19 mouse cellular contexts compared by ENCODE assay signal in genomic region chr6:115968700-115969099, GRCm38 (mm10). TPM values are rescaled to one million over a fixed set of nuclear protein-coding genes. Genes with fewer than 3 reads are reported as not detected.
A peak's percentile ranks its signal among the peaks of the same experiment; 100 is the strongest.
DNase-seq lines count a peak whose midpoint lies in the region; ATAC-seq and TF ChIP-seq lines count a peak whose summit lies in the region.
"Had no signal": no experiment of that assay in that cellular context is flagged by ENCODE, and none has a peak within 500 bp of the region (broad histone marks: within the 10 kb centered on the region; RNA-seq: fewer than 3 reads in every experiment).

No protein-coding gene starts in this region.

- TF ChIP-seq CTCF in forebrain, postnatal 0 days (IDR thresholded peaks at IDR 0.05; ENCODE audit: low read depth), result no peak
- no peak for TF ChIP-seq CTCF in hindbrain, postnatal 0 days (IDR thresholded peaks at IDR 0.05; ENCODE audit: low read depth)

- no peak overlapping the region for H3K4me3 ChIP-seq in forebrain, embryonic 13.5 days
- H3K4me3 ChIP-seq in forebrain, postnatal 0 days (ENCODE audit: low read depth, low read length), result no peak overlapping the region
- H3K4me3 ChIP-seq in neural tube, embryonic 12.5 days, result no peak overlapping the region
- H3K4me3 ChIP-seq in neural tube, embryonic 15.5 days (replicated peaks), result no peak overlapping the region
- no peak overlapping the region for H3K4me3 ChIP-seq in hindbrain, postnatal 0 days (ENCODE audit: low read length)
- H3K4me3 ChIP-seq: forebrain, embryonic 12.5 days; heart, embryonic 15.5 days had no signal

- H3K9ac ChIP-seq in forebrain, embryonic 13.5 days, result no peak overlapping the region
- H3K9ac ChIP-seq in forebrain, postnatal 0 days, result no peak overlapping the region
- H3K9ac ChIP-seq in neural tube, embryonic 12.5 days, result no peak overlapping the region
- no peak overlapping the region for H3K9ac ChIP-seq in neural tube, embryonic 15.5 days (replicated peaks)
- H3K9ac ChIP-seq in hindbrain, postnatal 0 days (replicated peaks; ENCODE audit: low read length), result no peak overlapping the region
- H3K9ac ChIP-seq: forebrain, embryonic 12.5 days; heart, embryonic 15.5 days had no signal

- no peaks in the 10 kb centered on the region for H3K9me3 ChIP-seq in forebrain, embryonic 13.5 days (replicated peaks)
- H3K9me3 ChIP-seq in forebrain, postnatal 0 days (ENCODE audit: low read length), result no peaks in the 10 kb centered on the region
- no peaks in the 10 kb centered on the region for H3K9me3 ChIP-seq in neural tube, embryonic 12.5 days
- H3K9me3 ChIP-seq in neural tube, embryonic 15.5 days (replicated peaks), result no peaks in the 10 kb centered on the region
- no peaks in the 10 kb centered on the region for H3K9me3 ChIP-seq in hindbrain, postnatal 0 days (ENCODE audit: low read length)
- H3K9me3 ChIP-seq: forebrain, embryonic 12.5 days; heart, embryonic 15.5 days had no signal

- no peak for ATAC-seq in forebrain, embryonic 13.5 days
- no peak for ATAC-seq in forebrain, postnatal 0 days
- 0 out of 2 replicates have a peak, but pooled peaks have one; percentile 11 for ATAC-seq in neural tube, embryonic 12.5 days (ENCODE audit: low FRiP score, low read depth)
- no peak for ATAC-seq in neural tube, embryonic 15.5 days (ENCODE audit: low FRiP score)
- ATAC-seq in hindbrain, postnatal 0 days, result peak; percentile 57; the same call in 1 of the 2 replicates

- H3K4me1 ChIP-seq in forebrain, embryonic 13.5 days, result peaks cover 46% of the 10 kb centered on the region
- H3K4me1 ChIP-seq in forebrain, postnatal 0 days (ENCODE audit: insufficient read depth), result 0 out of 2 replicates have a peak, but pooled peaks cover 2% of the 10 kb centered on the region
- peaks cover 23% of the 10 kb centered on the region for H3K4me1 ChIP-seq in neural tube, embryonic 12.5 days
- H3K4me1 ChIP-seq in neural tube, embryonic 15.5 days, result peaks cover 21% of the 10 kb centered on the region
- H3K4me1 ChIP-seq in hindbrain, postnatal 0 days (ENCODE audit: insufficient read depth, low read length), result peaks cover 11% of the 10 kb centered on the region; the same call in 1 of the 2 replicates

- DNase-seq in forebrain, postnatal 0 days, result no peak
- peak; percentile 69 for DNase-seq in hindbrain, postnatal 0 days (ENCODE audit: low spot score)
- peak; percentile 80 for DNase-seq in retina, postnatal 1 day
- DNase-seq in adrenal gland, postnatal 4 days (ENCODE audit: low spot score in 2 of 2), result no peak
- DNase-seq in left cerebral cortex, adult 9 months (ENCODE audit: low spot score in 2 of 2), result no peak
- DNase-seq: gastrocnemius, postnatal 10 days; kidney, postnatal 4 days; liver; lung, postnatal 10 days; right cerebral cortex, postnatal 4 days had no signal

- no peaks in the 10 kb centered on the region for H3K27me3 ChIP-seq in forebrain, embryonic 13.5 days
- no peaks in the 10 kb centered on the region for H3K27me3 ChIP-seq in forebrain, postnatal 0 days (ENCODE audit: insufficient read depth, low read length)
- H3K27me3 ChIP-seq in neural tube, embryonic 12.5 days (replicated peaks), result no peaks in the 10 kb centered on the region
- H3K27me3 ChIP-seq in neural tube, embryonic 15.5 days (replicated peaks), result no peaks in the 10 kb centered on the region
- no peaks in the 10 kb centered on the region for H3K27me3 ChIP-seq in hindbrain, postnatal 0 days (ENCODE audit: insufficient read depth, low read length)
- H3K27me3 ChIP-seq: forebrain, embryonic 12.5 days had no signal

- H3K27ac ChIP-seq in forebrain, embryonic 13.5 days, result peak overlapping the region; percentile 19; the same call in 1 of the 2 replicates
- H3K27ac ChIP-seq in forebrain, postnatal 0 days (ENCODE audit: low read depth, low read length), result no peak overlapping the region
- H3K27ac ChIP-seq in neural tube, embryonic 12.5 days, result no peak overlapping the region
- H3K27ac ChIP-seq in neural tube, embryonic 15.5 days (replicated peaks), result no peak overlapping the region
- peak overlapping the region; percentile 29; the same call in 1 of the 2 replicates for H3K27ac ChIP-seq in hindbrain, postnatal 0 days
- H3K27ac ChIP-seq: forebrain, embryonic 12.5 days; heart, embryonic 15.5 days had no signal

- H3K36me3 ChIP-seq in forebrain, embryonic 13.5 days (ENCODE audit: poor library complexity, severe bottlenecking), result no peaks in the 10 kb centered on the region
- peaks cover 10% of the 10 kb centered on the region; the same call in 1 of the 2 replicates for H3K36me3 ChIP-seq in forebrain, postnatal 0 days (ENCODE audit: insufficient read depth)
- H3K36me3 ChIP-seq in neural tube, embryonic 12.5 days, result no peaks in the 10 kb centered on the region
- no peaks in the 10 kb centered on the region for H3K36me3 ChIP-seq in neural tube, embryonic 15.5 days
- no peaks in the 10 kb centered on the region for H3K36me3 ChIP-seq in hindbrain, postnatal 0 days (ENCODE audit: insufficient read depth, low read length)
- H3K36me3 ChIP-seq: forebrain, embryonic 12.5 days; heart, embryonic 15.5 days had no signal

- H3K4me2 ChIP-seq in forebrain, embryonic 13.5 days, result no peak overlapping the region
- no peak overlapping the region for H3K4me2 ChIP-seq in forebrain, postnatal 0 days (ENCODE audit: low read depth)
- H3K4me2 ChIP-seq in neural tube, embryonic 12.5 days (replicated peaks), result no peak overlapping the region
- H3K4me2 ChIP-seq in neural tube, embryonic 15.5 days, result no peak overlapping the region
- H3K4me2 ChIP-seq in hindbrain, postnatal 0 days (ENCODE audit: low read depth, low read length), result no peak overlapping the region
- H3K4me2 ChIP-seq: forebrain, embryonic 12.5 days; heart, embryonic 15.5 days had no signal

- 70% methylated on average over 6 of the region's 6 CpGs for WGBS in forebrain, embryonic 13.5 days
- WGBS in forebrain, postnatal 0 days, result 76% methylated on average over 6 of the region's 6 CpGs
- 78% methylated on average over 6 of the region's 6 CpGs for WGBS in neural tube, embryonic 12.5 days
- 81% methylated on average over 6 of the region's 6 CpGs for WGBS in neural tube, embryonic 15.5 days
- WGBS in hindbrain, postnatal 0 days, result 63% methylated on average over 6 of the region's 6 CpGs

RNA-seq across cellular contexts. Expression of gene H1foo, which starts 24.0 kb away (rescaled TPM):
- polyA plus RNA-seq in forebrain, embryonic 13.5 days (2015; fragmentation: Nextera tagmentation; extraction: Ambion mirVana), result not detected in 2 replicates
- not detected in 2 replicates for total RNA-seq in forebrain, postnatal 0 days (2014; rRNA removed)
- polyA plus RNA-seq in forebrain, postnatal 0 days (2015; fragmentation: Nextera tagmentation; extraction: Ambion mirVana), result not detected in 2 replicates
- polyA plus RNA-seq in neural tube, embryonic 12.5 days (2016; fragmentation: Nextera tagmentation; extraction: Ambion mirVana), result not detected in 2 replicates
- not detected in 2 replicates for polyA plus RNA-seq in neural tube, embryonic 15.5 days (2015; fragmentation: Nextera tagmentation; extraction: Ambion mirVana)
- 1.0 TPM in 1 of 2 replicates, not detected in the other for total RNA-seq in hindbrain, postnatal 0 days (2014; rRNA removed)
- not detected in 2 replicates for polyA plus RNA-seq in hindbrain, postnatal 0 days (2015; fragmentation: Nextera tagmentation; extraction: Ambion mirVana)
- not detected for total RNA-seq in adrenal gland, postnatal 4 days (2021)
- total RNA-seq: gastrocnemius, postnatal 10 days; left cerebral cortex, adult 18-20 months; MEL had no signal
- polyA plus RNA-seq: C2C12; forebrain, embryonic 12.5 days; heart, embryonic 15.5 days; intestine, embryonic 14.5 days had no signal

RNA-seq across cellular contexts. Expression of gene Plxnd1, which starts 26.1 kb away (rescaled TPM):
- 14.3 and 19.7 TPM in 2 replicates for polyA plus RNA-seq in forebrain, embryonic 13.5 days (2015; fragmentation: Nextera tagmentation; extraction: Ambion mirVana)
- total RNA-seq in forebrain, postnatal 0 days (2014; rRNA removed), result 44.1 and 63.3 TPM in 2 replicates
- 16.9 and 17.6 TPM in 2 replicates for polyA plus RNA-seq in forebrain, postnatal 0 days (2015; fragmentation: Nextera tagmentation; extraction: Ambion mirVana)
- polyA plus RNA-seq in neural tube, embryonic 12.5 days (2016; fragmentation: Nextera tagmentation; extraction: Ambion mirVana), result 20.0 and 28.0 TPM in 2 replicates
- polyA plus RNA-seq in neural tube, embryonic 15.5 days (2015; fragmentation: Nextera tagmentation; extraction: Ambion mirVana), result 8.8 and 9.8 TPM in 2 replicates
- total RNA-seq in hindbrain, postnatal 0 days (2014; rRNA removed), result 31.2 and 36.1 TPM in 2 replicates
- polyA plus RNA-seq in hindbrain, postnatal 0 days (2015; fragmentation: Nextera tagmentation; extraction: Ambion mirVana), result 6.1 and 8.2 TPM in 2 replicates
- total RNA-seq in adrenal gland, postnatal 4 days (2021), result 100 to 1,000 TPM; 237 to 271 TPM

RNA-seq across cellular contexts. Expression of gene Rho, which starts 37.2 kb away (rescaled TPM):
- polyA plus RNA-seq in forebrain, embryonic 13.5 days (2015; fragmentation: Nextera tagmentation; extraction: Ambion mirVana), result 0.10 and 0.17 TPM in 2 replicates
- 0.23 and 0.57 TPM in 2 replicates for total RNA-seq in forebrain, postnatal 0 days (2014; rRNA removed)
- 0.08 TPM in 1 of 2 replicates, not detected in the other for polyA plus RNA-seq in forebrain, postnatal 0 days (2015; fragmentation: Nextera tagmentation; extraction: Ambion mirVana)
- polyA plus RNA-seq in neural tube, embryonic 12.5 days (2016; fragmentation: Nextera tagmentation; extraction: Ambion mirVana), result 0.69 and 1.1 TPM in 2 replicates
- polyA plus RNA-seq in neural tube, embryonic 15.5 days (2015; fragmentation: Nextera tagmentation; extraction: Ambion mirVana), result 2.0 and 2.1 TPM in 2 replicates
- 0.37 and 1.1 TPM in 2 replicates for total RNA-seq in hindbrain, postnatal 0 days (2014; rRNA removed)
- 0.08 and 0.09 TPM in 2 replicates for polyA plus RNA-seq in hindbrain, postnatal 0 days (2015; fragmentation: Nextera tagmentation; extraction: Ambion mirVana)
- 1 to 10 TPM in 1 of 2 experiments, under 1 TPM in 1; 0.70 to 1.1 TPM for total RNA-seq in adrenal gland, postnatal 4 days (2021)
- total RNA-seq: MEL had no signal
- polyA plus RNA-seq: heart, embryonic 15.5 days; intestine, embryonic 14.5 days had no signal

Comparison
In these comparisons a context has a peak if more than half of its experiments do, and no peak if none do; other contexts are left out.
1. ATAC-seq: peak in neural tube, embryonic 12.5 days (single experiment) and hindbrain, postnatal 0 days (single experiment); none in forebrain, embryonic 13.5 days (single experiment), forebrain, postnatal 0 days (single experiment) and neural tube, embryonic 15.5 days (single experiment).
2. H3K27ac ChIP-seq: peak in forebrain, embryonic 13.5 days (single experiment) and hindbrain, postnatal 0 days (single experiment); none in forebrain, postnatal 0 days (single experiment), neural tube, embryonic 12.5 days (single experiment) and neural tube, embryonic 15.5 days (single experiment).
3. DNase-seq: peak in hindbrain, postnatal 0 days (single experiment) and retina, postnatal 1 day (single experiment); none in forebrain, postnatal 0 days (single experiment), adrenal gland, postnatal 4 days (0 of 2) and left cerebral cortex, adult 9 months (0 of 2).